ENCODE assay signal across 30 mouse cellular contexts in genomic region chr10:26059662-26060307, GRCm38 (mm10). TPM values are rescaled to one million over a fixed set of nuclear protein-coding genes. Genes with fewer than 3 reads are reported as not detected.
A peak's percentile ranks its signal among the peaks of the same experiment; 100 is the strongest.
DNase-seq lines count a peak whose midpoint lies in the region; ATAC-seq and TF ChIP-seq lines count a peak whose summit lies in the region.
"Had no signal": no experiment of that assay in that cellular context is flagged by ENCODE, and none has a peak within 500 bp of the region (broad histone marks: within the 10 kb centered on the region; RNA-seq: fewer than 3 reads in every experiment).

No protein-coding gene starts in this region.

- H3K27me3 ChIP-seq in midbrain, postnatal 0 days (ENCODE audit: insufficient read depth, low read length), result no peaks in the 10 kb centered on the region
- H3K27me3 ChIP-seq in midbrain, embryonic 10.5 days (ENCODE audit: low read depth, poor library complexity, severe bottlenecking), result no peaks in the 10 kb centered on the region
- no peaks in the 10 kb centered on the region for H3K27me3 ChIP-seq in kidney, embryonic 14.5 days (ENCODE audit: control insufficient read depth, insufficient read depth, low read length)
- H3K27me3 ChIP-seq: CH12.LX; embryonic facial prominence, embryonic 12.5 days; limb, embryonic 15.5 days; megakaryocyte, embryonic 14.5 days had no signal

- TF ChIP-seq CTCF in midbrain, postnatal 0 days (IDR thresholded peaks at IDR 0.05), result no peak

- H3K4me3 ChIP-seq in midbrain, postnatal 0 days (ENCODE audit: low read depth, low read length), result no peak overlapping the region
- H3K4me3 ChIP-seq in midbrain, embryonic 10.5 days, result no peak overlapping the region
- H3K4me3 ChIP-seq in kidney, embryonic 14.5 days (ENCODE audit: low read length), result no peak overlapping the region
- H3K4me3 ChIP-seq: embryonic facial prominence, embryonic 12.5 days; gastrocnemius, adult 2 months; heart, embryonic 10.5 days; limb, embryonic 15.5 days; megakaryocyte, embryonic 14.5 days had no signal

- H3K9ac ChIP-seq in midbrain, postnatal 0 days (replicated peaks; ENCODE audit: low read length, poor library complexity, severe bottlenecking), result no peak overlapping the region
- H3K9ac ChIP-seq in kidney, embryonic 14.5 days (ENCODE audit: low read depth, low read length), result no peak overlapping the region
- H3K9ac ChIP-seq: embryonic facial prominence, embryonic 12.5 days; hindbrain, embryonic 14.5 days; limb, embryonic 15.5 days; liver, embryonic 14.5 days; lung, embryonic 14.5 days had no signal

- H3K4me2 ChIP-seq in midbrain, postnatal 0 days (ENCODE audit: low read depth, low read length, poor library complexity, severe bottlenecking), result no peak overlapping the region
- H3K4me2 ChIP-seq in kidney, embryonic 14.5 days (replicated peaks; ENCODE audit: low read depth, low read length), result no peak overlapping the region
- H3K4me2 ChIP-seq: embryonic facial prominence, embryonic 12.5 days; hindbrain, embryonic 14.5 days; limb, embryonic 15.5 days; lung, embryonic 14.5 days had no signal

- H3K27ac ChIP-seq in midbrain, postnatal 0 days (ENCODE audit: low read depth, low read length), result no peak overlapping the region
- H3K27ac ChIP-seq in midbrain, embryonic 10.5 days (replicated peaks), result no peak overlapping the region
- H3K27ac ChIP-seq in kidney, embryonic 14.5 days (ENCODE audit: low read depth, low read length), result no peak overlapping the region
- H3K27ac ChIP-seq: embryonic facial prominence, embryonic 12.5 days; gastrocnemius, adult 2 months; heart, embryonic 10.5 days; hindbrain, embryonic 14.5 days; kidney, postnatal 0 days; limb, embryonic 15.5 days; liver, embryonic 14.5 days had no signal

- peak; percentile 27 to 61 for DNase-seq in frontal cortex, adult 2 months (ENCODE audit: extremely low spot score in 1 of 2, low spot score in 1 of 2)
- DNase-seq in frontal cortex, postnatal 10 days (ENCODE audit: low spot score in 2 of 2), result no peak
- DNase-seq in midbrain, postnatal 0 days (ENCODE audit: low spot score), result peak; percentile 6
- DNase-seq in midbrain, embryonic 10.5 days (ENCODE audit: low spot score), result no peak
- peak; percentile 42 to 77 for DNase-seq in left cerebral cortex, postnatal 25 days (ENCODE audit: low spot score in 2 of 2)
- DNase-seq in urinary bladder, postnatal 36 days (ENCODE audit: low spot score in 2 of 2), result no peak
- DNase-seq: cerebellum, adult 18-20 months; cerebellum, postnatal 14 days; gastrocnemius, adult 2 months; heart, postnatal 4 days; kidney, adult 18-20 months; lung, embryonic 14.5 days; thymus, adult 2 months had no signal

- peaks cover 6% of the 10 kb centered on the region; the same call in 1 of the 2 replicates for H3K36me3 ChIP-seq in midbrain, postnatal 0 days (ENCODE audit: insufficient read depth, low read length)
- no peaks in the 10 kb centered on the region for H3K36me3 ChIP-seq in midbrain, embryonic 10.5 days
- H3K36me3 ChIP-seq in kidney, embryonic 14.5 days (ENCODE audit: control insufficient read depth, insufficient read depth, low read length), result no peaks in the 10 kb centered on the region
- H3K36me3 ChIP-seq: embryonic facial prominence, embryonic 12.5 days; G1E; heart, embryonic 10.5 days; limb, embryonic 15.5 days had no signal

- H3K9me3 ChIP-seq in midbrain, postnatal 0 days (ENCODE audit: low read length), result no peaks in the 10 kb centered on the region
- no peaks in the 10 kb centered on the region for H3K9me3 ChIP-seq in midbrain, embryonic 10.5 days (replicated peaks)
- H3K9me3 ChIP-seq in kidney, embryonic 14.5 days (ENCODE audit: control insufficient read depth, low read length), result no peaks in the 10 kb centered on the region
- H3K9me3 ChIP-seq: embryonic facial prominence, embryonic 12.5 days; heart, embryonic 10.5 days; limb, embryonic 15.5 days had no signal

- WGBS in midbrain, postnatal 0 days, result 75% methylated on average over 3 of the region's 3 CpGs
- WGBS in midbrain, embryonic 10.5 days, result 89% methylated on average over 3 of the region's 3 CpGs
- WGBS in kidney, embryonic 14.5 days, result 91% methylated on average over 3 of the region's 3 CpGs

- no peaks in the 10 kb centered on the region for H3K4me1 ChIP-seq in midbrain, postnatal 0 days (ENCODE audit: insufficient read depth, low read length)
- no peaks in the 10 kb centered on the region for H3K4me1 ChIP-seq in midbrain, embryonic 10.5 days
- H3K4me1 ChIP-seq in kidney, embryonic 14.5 days (ENCODE audit: control insufficient read depth, insufficient read depth, low read length), result no peaks in the 10 kb centered on the region
- H3K4me1 ChIP-seq: embryonic facial prominence, embryonic 12.5 days; heart, embryonic 10.5 days; limb, embryonic 15.5 days; megakaryocyte, embryonic 14.5 days had no signal

- ATAC-seq in midbrain, postnatal 0 days (ENCODE audit: low FRiP score), result no peak
- no peak for ATAC-seq in kidney, embryonic 14.5 days (ENCODE audit: low FRiP score, low TSS enrichment)
- ATAC-seq: forebrain, embryonic 14.5 days; inflammation-experienced regulatory T-cells, adult 6 months; midbrain, embryonic 16.5 days; Patski had no signal

- intact Hi-C loops in left cerebral cortex, postnatal 25 days (cut with DNase I), result loop anchor here (2.0 kb wide), 1 partner anchor 25 kb away; no protein-coding TSS in a partner anchor

RNA-seq across cellular contexts. Expression of gene Gm9767, which starts 18.3 kb away (rescaled TPM):
- polyA plus RNA-seq in frontal cortex, adult 2 months (2012; rRNA removed), result 0.24 and 0.44 TPM in 2 replicates
- total RNA-seq in midbrain, postnatal 0 days (2014; rRNA removed), result 0.82 and 1.7 TPM in 2 replicates
- 1.3 and 2.5 TPM in 2 replicates for polyA plus RNA-seq in midbrain, postnatal 0 days (2015; fragmentation: Nextera tagmentation; extraction: Ambion mirVana)
- 0.22 TPM in 1 of 2 replicates, not detected in the other for polyA plus RNA-seq in midbrain, embryonic 10.5 days (2016; fragmentation: Nextera tagmentation; extraction: Ambion mirVana)
- 1 to 10 TPM in 1 of 2 experiments, under 1 TPM in 1; 0.60 to 1.8 TPM for total RNA-seq in left cerebral cortex, postnatal 25 days (2021)
- 0.20 TPM in 1 of 2 replicates, not detected in the other for polyA plus RNA-seq in kidney, embryonic 14.5 days (2014; fragmentation: Nextera tagmentation; extraction: Ambion mirVana)
- total RNA-seq: CH12.LX; G1E; gastrocnemius, adult 2 months; gastrocnemius, postnatal 4 days; heart, postnatal 4 days had no signal
- polyA plus RNA-seq: G1E; heart, embryonic 10.5 days; heart, embryonic 16.5 days; inflammation-experienced regulatory T-cells, adult 6 months; kidney, postnatal 0 days; large intestine, adult 2 months; liver, embryonic 14.5 days; lung, embryonic 14.5 days; Patski had no signal

RNA-seq across cellular contexts. Expression of gene Tmem200a, which starts 19.1 kb away (rescaled TPM):
- 7.3 TPM in 2 replicates for polyA plus RNA-seq in frontal cortex, adult 2 months (2012; rRNA removed)
- total RNA-seq in midbrain, postnatal 0 days (2014; rRNA removed), result 32.0 and 42.6 TPM in 2 replicates
- polyA plus RNA-seq in midbrain, postnatal 0 days (2015; fragmentation: Nextera tagmentation; extraction: Ambion mirVana), result 20.7 and 21.6 TPM in 2 replicates
- polyA plus RNA-seq in midbrain, embryonic 10.5 days (2016; fragmentation: Nextera tagmentation; extraction: Ambion mirVana), result 4.2 and 10.0 TPM in 2 replicates
- total RNA-seq in left cerebral cortex, postnatal 25 days (2021), result 10 to 100 TPM; 16.2 to 23.9 TPM
- polyA plus RNA-seq in kidney, embryonic 14.5 days (2014; fragmentation: Nextera tagmentation; extraction: Ambion mirVana), result 1.9 and 3.1 TPM in 2 replicates
- total RNA-seq: CH12.LX had no signal
- polyA plus RNA-seq: G1E; inflammation-experienced regulatory T-cells, adult 6 months; Patski had no signal

Comparison
In these comparisons a context has a peak if more than half of its experiments do, and no peak if none do; other contexts are left out.
1. DNase-seq: peak in frontal cortex, adult 2 months (2 of 2), midbrain, postnatal 0 days (single experiment) and left cerebral cortex, postnatal 25 days (2 of 2); none in frontal cortex, postnatal 10 days (0 of 2), midbrain, embryonic 10.5 days (single experiment) and urinary bladder, postnatal 36 days (0 of 2).